Mouse (Mus musculus) olfactory bulb, adult 2 months (tissue): ENCODE results near the gene Iapp.

ENCODE experiments used
- CTCF ChIP-seq: fragments of 200-500 bp; IDR thresholded peaks from 2 replicates; pipeline ENCODE4 v1.5.1; 2012; ENCODE audit warnings: low read depth, mild to moderate bottlenecking, low read length, moderate library complexity; ENCODE audit not compliant: insufficient read depth
- POLR2A ChIP-seq: fragments of 200-500 bp; IDR thresholded peaks from 2 replicates; pipeline ENCODE4 v1.6.1; 2012; ENCODE audit warnings: mild to moderate bottlenecking, low read depth, low read length, moderate library complexity; ENCODE audit not compliant: insufficient read depth

DNA sequence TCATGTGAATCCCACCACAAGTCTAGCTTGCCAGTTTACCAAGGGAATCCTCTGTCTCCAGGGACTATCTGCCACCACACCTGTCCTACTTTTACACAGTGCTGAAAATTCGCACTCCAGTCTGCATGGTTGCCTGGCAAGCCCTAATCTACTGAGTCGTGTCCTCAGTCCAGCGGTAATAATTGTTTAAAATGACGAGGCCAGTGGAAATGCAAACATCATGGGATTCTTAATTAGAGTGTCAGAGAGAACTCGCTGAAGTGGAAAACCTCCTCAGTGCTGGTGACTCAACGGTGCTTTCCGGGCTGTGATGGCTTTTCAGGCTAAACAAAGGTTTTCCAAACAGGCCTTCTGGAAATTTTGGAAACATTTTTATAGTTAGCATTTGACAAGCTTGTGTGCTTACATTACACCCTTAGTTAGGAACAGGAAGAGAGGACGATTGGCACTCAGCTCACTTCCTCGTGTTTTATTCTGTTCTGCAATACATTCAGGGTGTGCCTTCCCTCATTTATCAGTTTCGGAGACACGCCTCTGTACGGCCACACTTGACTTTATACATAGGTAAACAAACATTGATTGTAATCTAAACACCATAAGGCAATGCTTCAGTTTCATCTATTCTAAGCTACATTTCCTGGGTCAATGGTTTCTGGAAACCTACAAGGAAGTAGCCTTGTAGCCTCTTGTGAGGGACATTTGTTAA lies 8.7 kb upstream of the Iapp start:
- TF ChIP-seq POLR2A (no peak), CTCF (no peak)
